Mouse (Mus musculus) CD8-positive naive resting alpha-beta T cell, adult 2 months (primary cell): ENCODE data around the gene Ctsf.
"Not testable (repeated sequence)": the region's sequence is repeated elsewhere in the genome, so short reads cannot be mapped to it uniquely, and the experiment has no call there.

Source experiments
- DNase-seq, 2 experiments: peaks; one replicate each; pipeline ENCODE4 v3.0.0; 2022; ENCODE audit warnings: low read depth in 2 of 2, low spot score in 2 of 2

Gene Ctsf

DNA sequence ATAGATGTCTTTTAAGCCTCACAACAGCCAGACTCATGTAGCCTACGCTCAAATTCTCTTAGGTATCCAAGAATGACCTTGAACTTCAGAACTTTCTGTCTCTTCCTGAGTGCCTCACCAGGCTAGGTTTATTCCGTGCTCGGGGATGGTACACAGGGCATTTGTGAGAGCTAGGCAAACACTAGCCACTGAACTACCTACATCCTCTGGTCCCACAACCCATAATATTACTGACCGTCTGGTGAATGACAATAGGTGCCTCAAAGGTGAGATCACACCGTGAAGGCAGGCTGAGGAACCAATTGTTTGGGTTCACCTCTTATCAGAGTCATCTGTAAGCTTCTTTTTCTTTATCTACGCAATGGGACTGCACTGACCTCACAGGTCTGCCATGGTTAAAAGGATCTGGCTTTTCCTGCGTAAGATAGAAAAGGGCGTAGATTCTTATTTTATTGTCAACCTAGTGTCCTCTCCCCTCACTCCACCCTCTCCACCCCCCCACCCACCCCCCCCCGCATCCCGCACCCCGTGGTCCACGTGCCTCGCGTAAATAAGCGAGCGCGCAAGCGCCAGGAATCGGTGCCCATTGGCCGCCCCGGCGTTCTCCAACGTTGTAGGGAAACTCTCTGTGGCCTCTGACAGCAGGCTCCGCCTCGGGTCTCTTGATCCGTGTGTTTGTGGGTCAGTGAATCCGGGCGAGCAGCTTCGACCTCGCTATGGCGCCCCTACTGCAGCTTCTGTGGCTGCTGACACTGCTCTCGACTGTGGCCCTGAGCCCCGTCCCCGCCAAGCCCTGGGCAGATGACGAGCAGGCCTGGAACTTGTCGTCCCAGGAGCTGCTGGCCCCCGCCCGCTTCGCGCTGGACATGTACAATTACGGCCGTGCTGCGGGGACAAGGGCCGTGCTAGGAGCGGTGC lies at the start of gene Ctsf:
Gene Ctsf (plus strand): TSS at position 579 of the 918 bp plus-strand sequence.
- no peak for DNase-seq

DNA sequence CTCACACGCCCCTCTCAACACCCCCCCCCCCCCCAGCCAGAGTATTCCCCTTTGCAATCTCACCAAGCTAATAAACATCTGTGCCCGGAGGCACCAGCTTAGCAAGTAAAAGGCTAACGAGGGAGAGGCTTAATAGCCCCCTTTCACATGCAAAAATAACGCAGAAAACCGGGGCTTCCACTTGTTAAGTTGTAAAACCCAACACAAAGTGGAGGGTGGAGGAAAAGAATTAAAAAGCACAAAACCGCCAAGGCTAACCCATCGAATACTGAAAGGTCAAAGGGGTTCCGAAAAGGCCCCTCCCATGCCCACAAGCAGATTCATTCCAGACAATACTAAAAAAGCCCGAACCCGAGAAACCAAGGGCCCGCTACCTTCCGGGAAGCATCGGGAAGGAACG lies 44.6 kb upstream of the Ctsf start:
- no peak for DNase-seq

DNA sequence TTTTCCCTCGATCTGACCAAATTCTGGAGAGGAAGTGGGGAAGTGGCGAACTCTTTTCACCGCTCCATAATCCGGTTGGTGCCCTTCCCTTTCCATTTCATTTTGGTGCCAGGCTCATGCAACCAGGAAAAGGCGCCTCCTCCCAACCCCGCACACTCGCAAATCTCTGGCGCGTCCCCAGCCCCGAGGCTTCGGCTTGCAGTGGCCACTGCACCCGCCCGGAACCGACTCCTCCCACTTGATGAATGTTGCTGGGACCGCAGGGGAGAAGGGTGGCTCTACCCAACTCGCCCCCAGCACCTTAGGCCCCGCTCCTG lies 44.2 kb upstream of the Ctsf start:
- DNase-seq: no peak

DNA sequence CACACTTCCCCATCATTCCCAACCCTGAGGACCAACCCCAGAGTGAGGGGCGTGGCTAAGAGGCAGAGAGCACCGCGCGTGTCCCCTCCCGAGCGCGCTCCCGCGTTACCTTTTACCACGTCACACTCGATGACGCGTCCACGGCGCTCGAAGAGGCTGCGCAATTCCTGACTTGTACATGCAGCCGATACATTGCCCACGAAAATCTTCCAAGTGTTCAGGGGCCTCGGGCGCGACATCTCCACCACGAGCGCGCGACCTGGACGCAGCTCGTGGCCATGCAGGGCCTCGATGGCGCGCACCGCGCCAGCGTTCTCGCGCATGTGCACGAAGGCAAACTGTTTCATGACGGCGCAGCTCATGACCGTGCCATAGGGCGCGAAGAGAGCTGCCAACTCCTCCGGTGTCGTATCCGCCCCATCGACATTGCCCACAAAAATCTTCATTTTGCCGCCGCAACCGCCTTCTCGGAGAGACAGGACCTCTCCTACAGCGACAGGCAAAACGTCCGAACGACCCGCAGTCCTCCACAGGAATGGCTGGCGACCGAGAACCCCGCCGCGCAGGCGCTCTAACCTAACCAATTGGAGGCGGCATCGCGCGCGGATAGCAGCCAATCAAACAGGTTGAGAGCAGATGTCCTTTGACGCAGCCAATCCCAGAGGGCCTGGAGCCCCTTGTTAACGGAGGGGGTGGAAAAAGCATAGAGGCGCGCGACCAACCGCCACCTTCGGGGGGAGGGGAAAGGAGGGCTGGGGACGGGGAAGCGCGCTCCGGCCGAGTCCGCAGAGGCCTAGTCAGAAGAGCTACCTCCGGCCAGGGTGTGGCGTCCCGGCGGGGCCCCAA lies 43.6 kb upstream of the Ctsf start, which contains the start of the genes Gm21992 and Rbm14:
Gene Gm21992 (minus strand): TSS at position 550 of the 846 bp plus-strand sequence.
Gene Rbm14 (minus strand): TSS at position 572 of the 846 bp plus-strand sequence.
- DNase-seq: peak; percentile 94 to 95

DNA sequence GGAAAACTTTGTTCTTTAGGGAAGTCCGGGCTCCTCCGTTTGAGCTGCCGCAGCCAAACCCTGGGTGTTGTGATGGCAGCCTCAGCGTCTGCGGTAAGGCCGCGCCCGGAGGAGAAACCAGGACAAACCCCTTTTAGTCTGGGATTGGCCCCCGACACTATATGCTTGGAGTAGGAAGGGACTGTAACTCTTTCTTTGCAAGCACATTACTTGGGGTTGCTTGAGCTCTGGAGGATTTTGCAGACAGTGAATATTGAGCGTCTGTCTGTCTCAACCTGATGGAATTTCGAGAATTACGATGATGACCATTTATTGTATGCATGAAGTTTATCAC lies 43.1 kb upstream of the Ctsf start:
- no peak for DNase-seq

DNA sequence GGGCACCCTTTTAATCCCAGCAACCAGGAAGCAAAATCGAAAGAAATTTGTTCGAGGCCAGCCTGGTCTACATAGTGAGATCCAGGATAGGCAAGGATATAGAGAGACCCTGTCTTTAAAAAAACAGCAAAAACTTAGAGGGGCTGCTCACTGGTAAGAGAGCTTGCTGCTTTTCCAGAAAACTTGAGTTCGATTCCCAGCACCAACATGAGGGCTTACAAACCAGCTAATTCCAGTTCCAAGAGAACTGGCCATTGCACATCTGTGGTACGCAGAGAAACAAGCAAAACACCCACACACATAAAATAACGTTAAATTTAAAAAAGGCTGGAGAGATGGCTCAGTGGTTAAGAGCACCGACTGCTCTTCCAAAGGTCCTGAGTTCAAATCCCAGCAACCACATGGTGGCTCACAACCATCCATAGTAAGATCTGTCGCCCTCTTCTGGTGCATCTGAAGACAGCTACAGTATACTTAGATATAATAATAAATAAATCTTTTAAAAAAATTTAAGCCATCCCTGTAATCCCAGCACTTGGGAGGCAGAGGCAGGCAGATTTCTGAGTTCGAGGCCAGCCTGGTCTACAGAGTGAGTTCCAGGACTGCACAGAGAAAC lies 42.5 kb upstream of the Ctsf start:
- DNase-seq: not testable (repeated sequence)

DNA sequence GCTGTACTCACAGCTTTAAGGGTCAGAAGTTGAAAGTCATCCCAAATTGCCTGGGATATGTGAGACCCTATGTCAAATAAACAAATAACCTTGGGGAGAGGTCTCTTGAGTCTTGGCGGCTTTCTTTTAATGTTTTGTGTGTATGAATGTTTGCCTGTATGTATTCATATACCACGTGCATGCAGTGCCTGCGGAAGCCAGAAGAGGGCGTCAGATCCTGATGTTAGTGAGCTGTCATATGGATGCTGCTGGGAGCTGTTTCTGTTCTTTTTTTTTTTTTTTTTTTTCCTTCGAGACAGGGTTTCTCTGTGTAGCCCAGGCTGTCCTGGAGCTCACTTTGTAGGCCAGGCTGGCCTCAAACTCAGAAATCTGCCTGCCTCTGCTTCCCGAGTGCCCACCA lies 41.9 kb upstream of the Ctsf start:
- DNase-seq: peak in 1 of 2 experiments; percentile 43

DNA sequence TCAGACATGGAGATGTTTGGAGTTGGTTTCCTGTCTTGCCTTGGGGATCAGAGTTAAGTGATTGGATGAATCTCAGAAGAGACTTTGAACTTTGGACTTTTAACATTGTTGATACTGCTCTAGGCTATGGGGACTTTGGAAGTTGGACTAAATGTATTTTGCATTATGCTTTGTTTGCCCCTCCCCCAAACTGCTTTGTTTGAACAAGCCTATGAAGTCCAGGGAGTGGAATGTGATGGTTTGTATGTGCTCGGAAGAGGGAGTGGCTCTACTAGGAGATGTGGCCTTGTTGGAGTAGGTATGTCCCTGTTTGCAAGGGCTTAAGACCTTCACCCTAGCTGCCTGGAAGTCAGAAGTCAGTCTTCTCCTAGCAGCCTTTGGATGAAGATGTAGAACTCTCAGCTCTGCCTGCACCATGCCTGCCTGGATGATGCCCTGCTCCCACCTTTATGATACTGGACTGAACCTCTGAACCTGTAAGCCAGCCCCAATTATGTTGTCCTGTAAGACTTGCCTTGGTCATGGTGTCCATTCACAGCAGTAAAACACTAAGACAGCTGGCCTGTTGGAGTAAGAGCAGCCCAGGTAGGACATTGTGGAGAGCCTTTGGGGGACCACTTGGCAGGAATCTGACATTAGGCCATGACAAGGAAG lies 37.6 kb upstream of the Ctsf start:
- no peak for DNase-seq

DNA sequence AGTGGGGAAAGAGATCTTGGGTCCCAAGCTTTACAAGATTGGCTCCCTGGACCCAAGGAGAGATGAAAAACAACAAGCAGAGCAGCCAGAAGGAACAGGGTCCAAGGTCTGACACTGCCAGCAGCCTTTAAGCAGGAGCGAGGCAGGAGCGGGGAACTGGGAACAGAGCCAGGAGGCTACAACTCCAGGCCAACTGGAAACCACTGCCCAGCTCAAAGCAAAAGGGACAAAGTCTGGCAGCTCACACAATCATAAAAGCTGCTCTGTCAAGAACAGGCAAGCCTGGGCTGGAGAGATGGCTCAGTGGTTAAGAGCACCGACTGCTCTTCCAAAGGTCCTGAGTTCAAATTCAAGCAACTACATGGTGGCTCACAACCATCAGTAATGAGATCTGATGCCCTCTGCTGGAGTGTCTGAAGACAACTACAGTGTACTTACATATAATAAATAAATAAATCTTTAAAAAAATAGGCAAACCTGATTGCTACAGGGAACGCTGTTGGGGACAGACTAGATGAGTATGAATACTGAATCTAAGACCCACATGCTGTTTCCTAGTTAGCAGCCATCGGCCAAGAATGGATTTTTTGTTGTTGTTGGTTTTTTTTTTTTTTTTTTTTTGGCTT lies 34.1 kb upstream of the Ctsf start:
- DNase-seq: no peak

DNA sequence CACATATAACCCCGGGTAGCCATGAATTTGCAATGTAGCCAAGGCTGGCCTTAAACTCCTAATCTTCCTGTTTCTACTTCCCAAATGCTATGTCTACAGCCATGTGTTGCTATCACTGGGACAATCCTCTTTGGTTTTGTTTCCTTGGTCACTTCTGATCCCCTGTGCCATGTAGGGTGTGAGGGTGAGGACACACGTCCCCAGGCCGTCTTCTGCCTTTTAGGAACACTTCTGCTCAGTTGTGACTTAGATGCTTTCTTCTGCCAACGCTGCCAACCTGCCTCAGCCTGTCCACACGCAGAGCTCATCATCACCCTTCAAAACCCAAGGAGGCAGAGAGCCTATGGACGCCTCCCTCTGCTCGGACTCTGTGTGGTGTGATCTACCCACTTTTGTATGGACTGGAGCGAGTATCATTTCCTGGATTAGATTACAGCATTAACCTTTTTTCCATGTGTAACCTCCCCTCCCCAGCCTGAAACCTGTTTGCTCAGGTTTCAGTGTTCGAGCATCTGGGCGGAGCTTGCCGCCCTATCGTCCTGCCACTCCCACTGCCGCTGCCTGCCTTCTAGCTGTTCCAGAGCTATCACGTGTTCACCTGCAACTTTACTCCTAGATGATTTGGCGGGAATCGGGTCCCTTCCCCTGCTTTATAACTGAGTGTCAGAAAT lies 26.4 kb upstream of the Ctsf start:
- DNase-seq: no peak

DNA sequence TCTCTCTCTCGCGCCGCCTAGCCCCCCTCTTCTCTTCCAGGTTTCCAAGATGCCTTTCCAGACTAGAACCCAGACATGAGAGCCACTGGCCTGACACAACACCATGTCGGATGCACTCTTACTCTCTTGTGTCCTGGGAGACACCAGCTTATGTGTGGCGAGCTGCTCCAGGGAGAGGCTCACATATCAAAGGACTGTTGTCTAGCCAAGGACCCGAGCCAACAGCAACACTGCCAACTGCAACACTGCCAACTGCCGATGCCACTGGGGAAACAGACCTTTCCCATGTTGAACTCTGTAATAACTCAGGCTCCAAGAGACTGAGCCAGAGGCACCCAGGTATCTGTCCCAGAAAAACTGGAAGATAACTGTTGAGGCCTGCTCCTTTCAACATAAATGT lies 25.8 kb upstream of the Ctsf start:
- no peak for DNase-seq

DNA sequence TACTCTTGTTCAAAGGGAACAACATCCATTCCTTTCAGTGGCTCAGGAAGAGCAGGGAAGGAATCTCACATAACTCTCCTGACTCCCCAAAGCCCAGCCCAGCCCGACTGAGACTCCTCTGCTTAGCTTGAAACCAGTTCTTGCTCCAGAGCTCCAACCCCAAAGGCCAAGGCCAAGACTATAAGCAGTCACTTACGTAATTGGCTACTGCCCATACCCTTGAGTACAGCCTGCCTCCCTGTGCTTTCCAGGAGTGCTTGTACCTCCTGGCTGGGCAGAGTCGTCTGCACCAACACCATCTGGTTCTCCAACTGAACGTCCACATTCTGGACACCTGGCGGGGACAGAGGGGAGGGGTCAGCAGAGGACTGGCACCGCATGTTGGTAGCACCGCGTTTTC lies 21.0 kb upstream of the Ctsf start:
- DNase-seq: no peak

DNA sequence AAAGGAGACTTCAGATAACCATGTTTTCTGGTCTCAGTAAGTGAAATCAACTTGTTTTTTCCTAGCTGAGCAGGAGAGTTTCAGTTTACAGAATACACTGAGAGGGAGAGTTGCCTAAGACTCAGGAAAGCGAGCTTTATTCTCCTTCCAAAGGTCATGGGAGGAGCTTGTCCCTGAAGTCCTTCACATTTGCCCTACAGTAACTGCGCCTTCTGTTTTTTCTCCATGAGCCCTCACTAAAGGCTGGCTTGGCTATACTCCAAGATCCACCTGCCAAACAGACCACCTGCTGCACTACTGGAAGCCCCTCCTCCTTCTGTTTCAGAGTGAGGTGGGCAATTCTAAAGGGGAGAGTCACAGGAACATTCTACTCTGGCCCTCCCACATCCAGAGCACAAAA lies 18.8 kb upstream of the Ctsf start:
- DNase-seq: no peak

DNA sequence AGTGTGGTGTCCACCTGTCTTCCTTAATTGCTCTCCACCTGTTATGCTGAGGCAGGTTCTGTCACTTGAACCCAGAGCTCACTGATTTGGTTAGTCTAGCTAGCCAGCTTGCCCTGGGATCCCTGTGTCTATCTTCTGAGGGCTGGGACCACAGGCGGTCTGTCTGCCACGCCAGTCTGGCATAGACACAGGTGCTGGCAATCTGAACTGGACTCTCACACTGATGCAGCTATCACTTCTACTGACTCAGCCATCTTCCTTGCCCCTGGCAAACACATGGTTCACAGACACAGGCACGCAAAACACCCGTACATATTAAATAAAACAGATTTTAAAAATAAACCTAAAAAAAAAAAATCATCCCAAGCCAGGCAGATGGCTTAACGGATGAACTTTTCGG lies 17.9 kb upstream of the Ctsf start:
- DNase-seq: no peak

DNA sequence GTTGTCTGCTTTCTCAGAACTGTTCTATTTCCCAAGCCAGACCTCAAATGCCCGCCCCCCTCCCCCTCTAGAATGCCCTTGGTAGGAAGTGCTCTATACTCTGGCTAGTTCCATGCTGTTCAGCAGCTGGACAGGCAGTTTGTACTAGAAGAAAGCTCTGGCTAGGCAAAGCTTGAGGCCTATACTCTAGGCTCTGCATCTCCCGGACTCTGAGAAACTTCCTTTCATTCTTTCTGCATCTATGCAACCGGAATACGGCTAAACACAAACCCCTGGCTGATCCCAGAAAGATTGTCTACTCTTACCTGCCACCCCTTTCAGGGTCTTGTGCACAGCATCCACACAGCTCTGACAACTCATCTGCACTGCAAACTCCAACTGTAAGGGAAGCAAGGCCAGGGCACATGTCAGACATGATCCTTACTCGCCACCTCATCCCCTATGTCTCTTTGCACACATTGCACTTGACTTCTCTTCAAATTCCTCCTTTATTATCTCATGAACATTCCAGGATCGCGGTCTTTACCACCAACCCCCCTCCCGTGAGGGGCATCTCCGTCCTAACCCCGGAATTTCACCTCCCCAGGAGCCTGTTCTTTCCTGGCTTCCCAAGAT lies 16.3 kb upstream of the Ctsf start:
- no peak for DNase-seq

DNA sequence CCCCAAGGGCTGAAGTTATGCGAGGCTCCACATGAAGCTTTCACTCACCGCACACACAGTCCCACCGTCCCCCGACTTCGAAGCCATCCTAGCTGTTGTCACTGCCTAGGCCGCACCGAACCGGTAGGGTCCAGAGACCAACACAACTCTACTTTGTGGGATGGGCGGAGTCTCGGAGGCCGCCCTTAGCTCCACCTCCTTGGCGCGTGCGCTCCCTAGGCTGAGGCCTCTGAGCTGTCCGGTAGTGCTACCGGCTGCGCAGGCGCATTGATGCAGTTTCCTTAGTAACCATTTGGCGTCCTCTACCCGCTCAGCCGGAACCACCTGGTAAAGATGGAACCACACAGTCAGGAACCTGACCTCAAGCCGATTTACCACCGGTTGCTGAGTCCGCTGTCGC lies 15.8 kb upstream of the Ctsf start, which contains the start of the genes Ccs and Ccdc87:
Gene Ccs (minus strand): TSS at position 184 of the 400 bp plus-strand sequence.
Gene Ccdc87 (plus strand): TSS at position 218 of the 400 bp plus-strand sequence.
- DNase-seq: peak; percentile 91 to 95

DNA sequence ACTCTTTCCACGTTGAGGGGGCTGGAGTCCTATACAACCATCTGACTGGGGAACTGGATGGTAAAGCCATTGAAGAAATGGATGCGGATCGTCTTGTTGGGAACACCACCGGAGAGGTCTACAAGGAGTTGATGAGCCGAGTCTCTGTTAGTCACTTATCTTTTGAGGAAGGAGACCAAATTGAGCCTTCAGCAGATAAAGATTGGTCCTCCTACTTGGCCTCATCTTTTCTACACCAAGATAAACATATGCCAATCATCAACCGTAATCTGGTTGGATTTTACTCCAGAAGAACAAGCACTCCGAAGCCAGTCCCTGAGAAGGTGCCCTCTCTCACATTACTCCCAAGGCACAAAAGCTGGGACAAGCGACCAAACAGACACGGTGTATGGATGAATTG lies 14.1 kb upstream of the Ctsf start:
- DNase-seq: no peak

DNA sequence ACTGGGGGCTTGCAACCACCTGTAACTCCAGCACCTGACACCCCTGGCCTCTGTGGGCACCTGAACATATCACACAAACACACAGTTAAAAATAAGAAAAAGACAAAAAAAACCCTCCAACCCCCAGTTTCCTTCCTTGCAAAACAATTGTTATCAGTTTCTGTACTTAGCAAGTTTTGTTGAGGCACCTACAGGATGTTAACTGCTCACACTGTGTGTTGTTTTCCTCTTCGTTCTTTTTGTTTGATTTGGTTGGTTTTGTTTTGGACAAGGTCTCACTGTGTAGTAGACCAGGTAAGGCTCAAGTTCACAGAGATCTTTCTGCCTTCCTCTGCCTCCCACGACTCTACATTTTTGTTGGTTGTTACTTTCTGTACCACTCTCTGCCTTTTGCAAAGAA lies 12.3 kb upstream of the Ctsf start:
- no peak for DNase-seq

DNA sequence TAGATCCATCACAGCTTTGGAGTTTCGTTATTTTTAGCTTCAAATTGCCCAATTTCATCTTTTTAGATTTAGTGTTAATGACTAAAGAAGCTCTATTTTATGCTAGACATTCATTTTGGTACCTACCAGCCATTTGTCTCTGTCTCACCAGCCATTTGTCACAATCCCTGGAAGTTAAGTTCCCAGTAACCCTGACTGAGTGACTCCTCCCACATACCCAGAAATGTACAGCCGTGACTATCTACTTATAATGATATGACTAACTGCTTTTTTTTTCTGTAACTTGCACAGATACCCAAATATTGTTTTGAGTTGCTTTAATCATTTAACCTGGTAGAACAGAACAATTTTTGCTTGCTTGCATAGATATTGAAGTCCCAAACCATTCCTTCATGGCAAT lies 9.1 kb upstream of the Ctsf start:
- DNase-seq: no peak

DNA sequence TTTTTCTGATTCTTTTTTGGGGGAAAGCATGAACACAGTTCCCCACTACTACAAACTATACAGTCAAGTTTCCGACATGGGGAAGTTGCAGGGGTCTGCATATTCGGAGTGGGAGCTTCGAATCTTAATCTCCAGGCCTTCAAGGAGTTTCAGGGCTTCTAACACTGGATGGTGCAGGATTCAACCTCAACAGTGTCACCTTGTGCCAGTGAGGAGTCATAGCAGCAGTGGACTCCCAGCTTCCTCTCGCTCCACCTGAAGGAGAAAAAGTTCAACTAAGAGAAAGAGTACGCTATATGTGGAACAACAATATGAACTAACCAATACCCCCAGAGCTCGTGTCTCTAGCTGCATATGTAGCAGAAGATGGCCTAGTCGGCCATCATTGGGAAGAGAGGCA lies 7.4 kb upstream of the Ctsf start:
- DNase-seq: peak; percentile 9 to 12
